Mouse (Mus musculus): ENCODE data around the gene Trim25. TPM values are rescaled to one million over a fixed set of nuclear protein-coding genes. Genes with fewer than 3 reads are reported as not detected.

The Trim25 gene
- polyA plus RNA-seq, 1 experiment from 2014 or later, result 23.2 TPM

DNA sequence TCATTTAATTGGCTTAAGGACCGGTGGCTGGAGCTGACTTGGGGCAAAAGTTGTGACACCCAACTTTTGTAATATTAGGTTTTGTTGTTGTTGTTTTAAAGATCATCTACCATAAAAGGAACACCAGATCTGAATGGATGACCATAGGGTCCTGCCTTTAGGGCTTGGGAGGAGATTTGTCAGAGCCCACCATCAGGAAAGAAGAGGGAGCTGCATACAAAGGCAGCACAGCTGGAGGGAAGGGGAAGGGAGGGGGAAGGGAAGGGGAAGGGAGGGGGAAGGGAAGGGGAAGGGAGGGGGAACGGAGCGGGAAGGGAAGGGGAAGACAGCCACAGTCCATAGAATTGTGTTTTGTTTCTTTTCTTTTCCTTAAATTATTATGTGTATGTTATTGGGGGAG is 770 bp upstream of the Trim25 start:
- 19% methylated on average over 3 of the region's 3 CpGs for WGBS
- peaks cover 14% of the 10 kb centered on the region for H3K4me1 ChIP-seq (replicated peaks; ENCODE audit: control insufficient read depth, insufficient read depth, low read length)
- no peak for ATAC-seq (replicated peaks; ENCODE audit: low FRiP score, low TSS enrichment, low read depth)

DNA sequence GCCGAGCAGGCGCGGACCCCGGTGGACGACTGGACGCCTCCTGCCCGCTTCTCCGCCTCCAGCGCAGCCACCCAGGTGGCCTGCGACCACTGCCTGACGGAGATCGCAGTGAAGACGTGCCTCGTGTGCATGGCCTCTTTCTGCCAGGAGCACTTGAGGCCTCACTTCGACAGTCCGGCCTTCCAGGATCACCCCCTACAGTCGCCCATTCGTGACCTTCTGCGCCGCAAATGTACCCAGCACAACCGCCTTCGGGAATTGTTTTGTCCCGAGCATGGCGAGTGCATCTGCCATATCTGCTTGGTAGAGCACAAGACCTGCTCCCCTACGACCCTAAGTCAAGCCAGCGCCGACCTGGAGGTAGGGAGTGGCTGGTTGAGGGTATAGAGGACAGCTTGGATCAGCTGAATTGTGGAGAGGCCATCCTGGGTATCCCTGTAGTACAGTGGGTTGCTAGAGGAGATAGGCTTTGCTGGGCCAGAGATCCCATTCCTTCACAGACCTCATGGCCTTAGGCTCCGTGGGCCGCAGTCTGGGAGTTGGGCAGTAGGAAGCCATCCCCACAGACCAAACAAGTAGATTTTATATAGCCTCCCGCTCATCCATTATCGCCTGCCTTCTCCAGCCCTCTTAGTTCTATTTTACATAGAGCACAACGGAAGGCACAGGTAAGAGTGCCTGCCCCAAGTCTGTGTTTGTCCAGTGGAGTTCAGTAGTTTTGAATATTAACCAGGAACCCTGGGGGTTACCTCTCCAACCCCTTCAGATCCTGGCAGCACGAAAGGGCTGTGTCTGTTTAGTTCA is 749 bp downstream of the Trim25 start:
- peak overlapping the region; percentile 40; the same call in 1 of the 2 replicates for H3K27ac ChIP-seq (ENCODE audit: low read depth)
- H3K27me3 ChIP-seq (replicated peaks; ENCODE audit: control insufficient read depth, insufficient read depth, low read length), result no peaks in the 10 kb centered on the region
- no peaks in the 10 kb centered on the region for H3K9me3 ChIP-seq (ENCODE audit: control insufficient read depth, low read length)
- H3K9ac ChIP-seq (ENCODE audit: low read length), result peak overlapping the region; percentile 72
- peaks cover 20% of the 10 kb centered on the region for H3K4me1 ChIP-seq (replicated peaks; ENCODE audit: control insufficient read depth, insufficient read depth, low read length)
- H3K4me3 ChIP-seq (ENCODE audit: low read depth, low read length), result peak overlapping the region; percentile 62
- peak overlapping the region; percentile 73 for H3K4me2 ChIP-seq (ENCODE audit: low read length)
- DNase-seq (ENCODE audit: low spot score), result peak; percentile 77
- 0 out of 2 replicates have a peak, but pooled peaks have one; percentile 0 for ATAC-seq (replicated peaks; ENCODE audit: low FRiP score, low TSS enrichment, low read depth)
- WGBS, result 18% methylated on average over 33 of the region's 33 CpGs
- H3K36me3 ChIP-seq (ENCODE audit: control insufficient read depth, insufficient read depth, low read length), result no peaks in the 10 kb centered on the region

More for the DNA sequence above, 770 bp upstream of the Trim25 start:
- no peak for DNase-seq (ENCODE audit: low spot score)
- Histone ChIP-seq H3K27me3 (replicated peaks; ENCODE audit: control insufficient read depth, insufficient read depth, low read length) (no peaks in the 10 kb centered on the region), H3K4me3 (ENCODE audit: low read depth, low read length) (no peak overlapping the region), H3K4me2 (ENCODE audit: low read length) (peak overlapping the region; percentile 73; the same call in 1 of the 2 replicates), H3K9me3 (ENCODE audit: control insufficient read depth, low read length) (no peaks in the 10 kb centered on the region), H3K27ac (ENCODE audit: low read depth) (no peak overlapping the region), H3K36me3 (ENCODE audit: control insufficient read depth, insufficient read depth, low read length) (no peaks in the 10 kb centered on the region), H3K9ac (ENCODE audit: low read length) (no peak overlapping the region)

- 0 out of 2 replicates have a peak, but pooled peaks cover 4% of the 10 kb centered on the region for H3K36me3 ChIP-seq (ENCODE audit: control insufficient read depth, insufficient read depth, low read length)
- peak overlapping the region; percentile 73 for H3K4me2 ChIP-seq (ENCODE audit: low read length)
- H3K27me3 ChIP-seq (replicated peaks; ENCODE audit: control insufficient read depth, insufficient read depth, low read length), result no peaks in the 10 kb centered on the region
- peaks cover 20% of the 10 kb centered on the region for H3K4me1 ChIP-seq (replicated peaks; ENCODE audit: control insufficient read depth, insufficient read depth, low read length)
- ATAC-seq (replicated peaks; ENCODE audit: low FRiP score, low TSS enrichment, low read depth) (no peak), DNase-seq (ENCODE audit: low spot score) (no peak)
- H3K9me3 ChIP-seq (ENCODE audit: control insufficient read depth, low read length), result no peaks in the 10 kb centered on the region
- H3K9ac ChIP-seq (ENCODE audit: low read length), result no peak overlapping the region
- peak overlapping the region; percentile 62 for H3K4me3 ChIP-seq (ENCODE audit: low read depth, low read length)
- no peak overlapping the region for H3K27ac ChIP-seq (ENCODE audit: low read depth)
Measured at GRCm38 (mm10) chr11:89000527-89000819, 1.3 kb downstream of the Trim25 start.

DNA sequence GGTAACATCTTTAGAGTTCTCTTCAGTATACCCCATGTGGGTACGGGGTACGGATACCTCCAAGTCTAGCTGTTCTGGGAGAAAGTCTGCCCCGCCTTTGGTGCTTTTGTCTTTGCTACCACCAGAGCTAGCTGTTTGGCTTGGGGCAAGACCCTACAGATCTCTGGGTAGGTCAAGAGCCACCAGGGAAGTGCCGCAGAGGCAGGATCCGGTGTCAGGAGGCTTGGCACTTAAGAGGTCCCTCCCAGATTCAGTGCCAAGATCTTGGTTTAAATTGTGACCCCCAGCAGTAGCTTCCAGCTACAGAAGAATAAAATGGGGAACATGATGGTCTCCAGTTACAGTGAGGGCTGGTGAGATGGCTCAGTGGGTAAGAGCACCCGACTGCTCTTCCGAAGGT is 2.4 kb downstream of the Trim25 start:
- Histone ChIP-seq H3K9ac (ENCODE audit: low read length) (no peak overlapping the region), H3K27ac (ENCODE audit: low read depth) (no peak overlapping the region), H3K27me3 (replicated peaks; ENCODE audit: control insufficient read depth, insufficient read depth, low read length) (no peaks in the 10 kb centered on the region), H3K4me2 (ENCODE audit: low read length) (peak overlapping the region; percentile 20; the same call in 1 of the 2 replicates), H3K4me1 (replicated peaks; ENCODE audit: control insufficient read depth, insufficient read depth, low read length) (peaks cover 20% of the 10 kb centered on the region), H3K36me3 (ENCODE audit: control insufficient read depth, insufficient read depth, low read length) (0 out of 2 replicates have a peak, but pooled peaks cover 6% of the 10 kb centered on the region), H3K4me3 (ENCODE audit: low read depth, low read length) (no peak overlapping the region), H3K9me3 (ENCODE audit: control insufficient read depth, low read length) (no peaks in the 10 kb centered on the region)
- ATAC-seq (replicated peaks; ENCODE audit: low FRiP score, low TSS enrichment, low read depth) (no peak), DNase-seq (ENCODE audit: low spot score) (no peak)
- WGBS, result 96% methylated on average over 7 of the region's 7 CpGs

DNA sequence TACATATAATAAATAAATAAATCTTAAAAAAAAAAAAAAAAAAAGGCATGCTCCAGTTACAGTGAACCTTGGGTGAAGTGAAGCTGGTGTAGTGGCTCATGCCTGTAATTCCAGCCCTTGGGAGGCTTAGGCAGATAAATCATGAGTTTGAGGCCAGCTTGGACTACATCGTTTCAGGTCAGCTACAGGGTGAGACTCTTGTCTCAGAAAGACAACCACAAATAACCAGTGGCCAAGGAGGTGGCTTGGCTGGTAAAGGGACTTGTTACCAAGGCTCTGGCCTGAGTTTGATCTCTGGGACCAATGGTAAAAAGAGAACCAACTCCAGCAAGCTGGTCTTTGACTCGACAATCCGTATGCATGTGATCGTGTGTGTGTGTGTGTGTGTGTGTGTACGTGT is 2.9 kb downstream of the Trim25 start:
- Histone ChIP-seq H3K36me3 (ENCODE audit: control insufficient read depth, insufficient read depth, low read length) (peaks cover 7% of the 10 kb centered on the region; the same call in 1 of the 2 replicates), H3K4me1 (replicated peaks; ENCODE audit: control insufficient read depth, insufficient read depth, low read length) (peaks cover 20% of the 10 kb centered on the region), H3K27me3 (replicated peaks; ENCODE audit: control insufficient read depth, insufficient read depth, low read length) (no peaks in the 10 kb centered on the region), H3K4me2 (ENCODE audit: low read length) (peak overlapping the region; percentile 29; the same call in 1 of the 2 replicates), H3K27ac (ENCODE audit: low read depth) (no peak overlapping the region), H3K4me3 (ENCODE audit: low read depth, low read length) (no peak overlapping the region), H3K9me3 (ENCODE audit: control insufficient read depth, low read length) (no peaks in the 10 kb centered on the region), H3K9ac (ENCODE audit: low read length) (0 out of 2 replicates have a peak overlapping the region, but pooled peaks have one; percentile 7)
- 84% methylated on average over 5 of the region's 5 CpGs for WGBS
- DNase-seq (ENCODE audit: low spot score), result no peak
- ATAC-seq (replicated peaks; ENCODE audit: low FRiP score, low TSS enrichment, low read depth), result no peak

- Histone ChIP-seq H3K9ac (ENCODE audit: low read length) (0 out of 2 replicates have a peak overlapping the region, but pooled peaks have one; percentile 7), H3K4me3 (ENCODE audit: low read depth, low read length) (no peak overlapping the region), H3K9me3 (ENCODE audit: control insufficient read depth, low read length) (no peaks in the 10 kb centered on the region), H3K27me3 (replicated peaks; ENCODE audit: control insufficient read depth, insufficient read depth, low read length) (no peaks in the 10 kb centered on the region), H3K27ac (ENCODE audit: low read depth) (no peak overlapping the region), H3K4me2 (ENCODE audit: low read length) (peak overlapping the region; percentile 29), H3K4me1 (replicated peaks; ENCODE audit: control insufficient read depth, insufficient read depth, low read length) (peaks cover 20% of the 10 kb centered on the region), H3K36me3 (ENCODE audit: control insufficient read depth, insufficient read depth, low read length) (peaks cover 12% of the 10 kb centered on the region; the same call in 1 of the 2 replicates)
- ATAC-seq (replicated peaks; ENCODE audit: low FRiP score, low TSS enrichment, low read depth) (no peak), DNase-seq (ENCODE audit: low spot score) (no peak)
- WGBS, result 75% methylated on average over 5 of the region's 5 CpGs
Measured at GRCm38 (mm10) chr11:89002621-89003020, 3.4 kb downstream of the Trim25 start.

DNA sequence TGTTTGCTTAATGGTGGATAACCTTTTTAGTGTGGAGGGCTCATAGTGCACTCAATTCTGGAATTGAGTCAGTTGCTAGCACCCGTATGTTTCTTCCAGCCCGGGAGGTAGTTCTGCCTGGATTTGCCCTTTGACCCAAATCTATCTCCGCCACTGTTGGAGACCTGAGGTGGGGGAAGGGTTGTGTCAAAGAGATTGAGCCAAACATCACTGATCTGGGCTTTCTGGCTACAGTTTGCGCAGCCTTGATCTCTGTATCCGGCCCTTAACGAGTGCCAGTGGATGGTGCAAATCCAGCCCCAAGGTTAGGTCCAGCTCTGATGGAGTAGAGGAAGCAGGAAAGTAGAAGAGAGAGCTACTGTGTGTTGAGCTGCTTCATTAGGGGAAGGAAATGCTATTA is 3.9 kb downstream of the Trim25 start:
- WGBS, result 41% methylated on average over 6 of the region's 6 CpGs
- Histone ChIP-seq H3K27ac (ENCODE audit: low read depth) (no peak overlapping the region), H3K9ac (ENCODE audit: low read length) (no peak overlapping the region), H3K4me2 (ENCODE audit: low read length) (peak overlapping the region; percentile 29), H3K4me3 (ENCODE audit: low read depth, low read length) (no peak overlapping the region), H3K9me3 (ENCODE audit: control insufficient read depth, low read length) (no peaks in the 10 kb centered on the region), H3K27me3 (replicated peaks; ENCODE audit: control insufficient read depth, insufficient read depth, low read length) (no peaks in the 10 kb centered on the region), H3K4me1 (replicated peaks; ENCODE audit: control insufficient read depth, insufficient read depth, low read length) (peaks cover 20% of the 10 kb centered on the region), H3K36me3 (ENCODE audit: control insufficient read depth, insufficient read depth, low read length) (peaks cover 12% of the 10 kb centered on the region; the same call in 1 of the 2 replicates)
- ATAC-seq (replicated peaks; ENCODE audit: low FRiP score, low TSS enrichment, low read depth) (no peak), DNase-seq (ENCODE audit: low spot score) (no peak)

DNA sequence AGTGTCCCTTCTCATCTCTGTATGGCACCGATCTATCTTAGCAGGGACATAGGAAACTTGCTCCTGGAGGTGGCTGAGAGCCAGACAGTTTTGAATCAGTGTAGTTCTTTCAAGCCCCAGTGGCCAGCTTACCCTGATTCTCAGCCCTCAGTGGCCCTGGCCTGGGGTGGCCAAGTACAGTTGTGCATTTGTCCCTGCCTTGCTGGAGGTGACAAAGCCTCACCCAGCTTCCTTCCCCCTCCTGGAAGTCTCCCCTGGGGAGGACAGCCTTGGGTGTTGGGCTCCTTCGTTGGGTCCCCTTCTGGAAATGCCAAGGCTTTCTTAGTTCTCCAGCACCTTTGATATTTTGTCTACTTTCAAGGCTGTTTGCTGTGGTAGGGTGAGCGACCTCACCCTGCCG is 4.5 kb downstream of the Trim25 start:
- Histone ChIP-seq H3K27ac (ENCODE audit: low read depth) (no peak overlapping the region), H3K9me3 (ENCODE audit: control insufficient read depth, low read length) (no peaks in the 10 kb centered on the region), H3K4me3 (ENCODE audit: low read depth, low read length) (no peak overlapping the region), H3K4me1 (replicated peaks; ENCODE audit: control insufficient read depth, insufficient read depth, low read length) (peaks cover 20% of the 10 kb centered on the region), H3K9ac (ENCODE audit: low read length) (no peak overlapping the region), H3K36me3 (ENCODE audit: control insufficient read depth, insufficient read depth, low read length) (peaks cover 12% of the 10 kb centered on the region; the same call in 1 of the 2 replicates), H3K4me2 (ENCODE audit: low read length) (no peak overlapping the region), H3K27me3 (replicated peaks; ENCODE audit: control insufficient read depth, insufficient read depth, low read length) (no peaks in the 10 kb centered on the region)
- 73% methylated on average over 4 of the region's 4 CpGs for WGBS
- ATAC-seq (replicated peaks; ENCODE audit: low FRiP score, low TSS enrichment, low read depth), result no peak
- no peak for DNase-seq (ENCODE audit: low spot score)

DNA sequence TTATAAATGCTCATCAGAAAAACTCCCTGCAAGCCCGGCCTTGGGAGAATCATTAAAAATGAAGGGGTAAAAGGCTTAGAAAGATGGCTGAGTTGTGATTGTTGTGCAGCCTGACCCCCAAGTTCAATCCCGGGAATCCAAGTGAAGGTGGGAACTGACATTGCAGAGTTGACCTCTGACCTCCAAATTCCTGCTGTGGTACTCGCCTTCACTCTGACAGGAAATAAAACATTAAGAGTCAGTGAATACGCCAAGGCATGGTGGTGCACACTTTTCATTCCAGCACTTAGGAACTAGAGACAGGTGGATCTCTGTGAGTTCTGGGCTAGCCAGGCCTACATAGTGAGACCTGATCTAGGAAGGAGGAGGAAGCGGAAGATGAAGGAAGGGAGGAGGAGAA is 6.3 kb downstream of the Trim25 start:
- DNase-seq (ENCODE audit: low spot score), result no peak
- Histone ChIP-seq H3K4me1 (replicated peaks; ENCODE audit: control insufficient read depth, insufficient read depth, low read length) (peaks cover 18% of the 10 kb centered on the region), H3K9me3 (ENCODE audit: control insufficient read depth, low read length) (no peaks in the 10 kb centered on the region), H3K36me3 (ENCODE audit: control insufficient read depth, insufficient read depth, low read length) (peaks cover 19% of the 10 kb centered on the region; the same call in 1 of the 2 replicates), H3K9ac (ENCODE audit: low read length) (no peak overlapping the region), H3K4me3 (ENCODE audit: low read depth, low read length) (no peak overlapping the region), H3K27me3 (replicated peaks; ENCODE audit: control insufficient read depth, insufficient read depth, low read length) (no peaks in the 10 kb centered on the region), H3K27ac (ENCODE audit: low read depth) (no peak overlapping the region), H3K4me2 (ENCODE audit: low read length) (no peak overlapping the region)
- WGBS, result 46% methylated on average over 5 of the region's 5 CpGs
- no peak for ATAC-seq (replicated peaks; ENCODE audit: low FRiP score, low TSS enrichment, low read depth)
